Mouse (Mus musculus): ENCODE data around the gene Gm21885. TPM values are rescaled to one million over a fixed set of nuclear protein-coding genes. Genes with fewer than 3 reads are reported as not detected.

Gm21885 gene
- polyA plus RNA-seq, 1 experiment from 2014 or later, result 0.37 TPM

Other genes starting within 250 kb of the Gm21885 start
- gene Tob1, start 70.4 kb upstream of the Gm21885 start, polyA plus RNA-seq (2015; fragmentation: Nextera tagmentation; extraction: Ambion mirVana), result 25.9 and 26.7 TPM in 2 replicates
- 9.3 and 9.8 TPM in 2 replicates for gene Wfikkn2, start 35.9 kb upstream of the Gm21885 start, polyA plus RNA-seq (2015; fragmentation: Nextera tagmentation; extraction: Ambion mirVana)
- gene Luc7l3, start 40.1 kb downstream of the Gm21885 start, polyA plus RNA-seq (2015; fragmentation: Nextera tagmentation; extraction: Ambion mirVana), result 160 and 162 TPM in 2 replicates
- gene Ankrd40, start 46.1 kb downstream of the Gm21885 start, polyA plus RNA-seq (2015; fragmentation: Nextera tagmentation; extraction: Ambion mirVana), result 16.6 and 17.1 TPM in 2 replicates
- gene Abcc3, start 111.1 kb downstream of the Gm21885 start, polyA plus RNA-seq (2015; fragmentation: Nextera tagmentation; extraction: Ambion mirVana), result 0.96 and 1.2 TPM in 2 replicates
- gene Cacna1g, start 192.3 kb downstream of the Gm21885 start, polyA plus RNA-seq (2015; fragmentation: Nextera tagmentation; extraction: Ambion mirVana), result 38.2 and 41.8 TPM in 2 replicates
- 0.25 and 0.99 TPM in 2 replicates for gene Spata20, start 204.3 kb downstream of the Gm21885 start, polyA plus RNA-seq (2015; fragmentation: Nextera tagmentation; extraction: Ambion mirVana)
- gene Epn3, start 218.1 kb downstream of the Gm21885 start, polyA plus RNA-seq (2015; fragmentation: Nextera tagmentation; extraction: Ambion mirVana), result 4.2 and 4.9 TPM in 2 replicates
- gene Mycbpap, start 239.9 kb downstream of the Gm21885 start, polyA plus RNA-seq (2015; fragmentation: Nextera tagmentation; extraction: Ambion mirVana), result 1.4 and 3.6 TPM in 2 replicates

Data from embryonic facial prominence, embryonic 13.5 days (tissue).